Mouse (Mus musculus) myocyte (in vitro differentiated cells): ENCODE measurements around the gene Mbtps1. TPM values are rescaled to one million over a fixed set of nuclear protein-coding genes. Genes with fewer than 3 reads are reported as not detected.

ENCODE experiments used
- H3K27me3 ChIP-seq: one replicate; pipeline ENCODE4 v1.6.1; 2011; ENCODE audit not compliant: control insufficient read depth, insufficient read depth, insufficient read length
- H3K36me3 ChIP-seq: one replicate; pipeline ENCODE4 v1.6.1; 2011; ENCODE audit not compliant: control insufficient read depth, insufficient read depth
- H3K4me2 ChIP-seq: one replicate; pipeline ENCODE4 v1.6.1; 2011; ENCODE audit warnings: low read depth, control low read depth
- H3K4me3 ChIP-seq: one replicate; pipeline ENCODE4 v1.5.1; 2011; ENCODE audit warnings: mild to moderate bottlenecking, control low read depth, moderate library complexity
- H3K79me2 ChIP-seq: one replicate; pipeline ENCODE4 v1.6.1; 2011; ENCODE audit not compliant: control insufficient read depth, insufficient read depth
- H3ac ChIP-seq: one replicate; pipeline ENCODE4 v1.6.1; 2011; ENCODE audit not compliant: control insufficient read depth, insufficient read length
- CEBPB ChIP-seq: IDR thresholded peaks from 2 replicates; pipeline ENCODE4 v1.6.1; 2011; ENCODE audit warnings: mild to moderate bottlenecking, moderate library complexity; ENCODE audit not compliant: poor library complexity, insufficient read depth, severe bottlenecking
- E2F4 ChIP-seq: IDR thresholded peaks from one replicate; pipeline ENCODE4 v1.6.1; 2011; ENCODE audit warnings: mild to moderate bottlenecking, control low read depth, moderate library complexity; ENCODE audit not compliant: insufficient read depth
- MAX ChIP-seq: IDR thresholded peaks from one replicate; pipeline ENCODE4 v1.6.1; 2011; ENCODE audit warnings: low read depth, mild to moderate bottlenecking, control low read depth
- MYOD1 ChIP-seq, 3 experiments: IDR thresholded peaks; one replicate each; pipeline ENCODE4 v1.6.1; 2011; ENCODE audit warnings: control low read depth in 2 of 3, low read depth in 2 of 3, mild to moderate bottlenecking in 2 of 3, moderate library complexity in 1 of 3; ENCODE audit not compliant: insufficient read length in 2 of 3, control insufficient read depth in 1 of 3
- MYOG ChIP-seq, 3 experiments: IDR thresholded peaks; one replicate each; pipeline ENCODE4 v1.6.1; 2011; ENCODE audit warnings: control low read depth in 2 of 3, low read depth in 2 of 3, mild to moderate bottlenecking in 2 of 3; ENCODE audit not compliant: insufficient read length in 2 of 3, control insufficient read depth in 1 of 3, insufficient read depth in 1 of 3
- POLR2A ChIP-seq: IDR thresholded peaks from one replicate; pipeline ENCODE4 v1.6.1; 2011; ENCODE audit warnings: low read depth, mild to moderate bottlenecking, control low read depth, moderate library complexity; ENCODE audit not compliant: insufficient read length
- POLR2AphosphoS2 ChIP-seq: IDR thresholded peaks from one replicate; pipeline ENCODE4 v1.6.1; 2011; ENCODE audit warnings: low read depth, control low read depth; ENCODE audit not compliant: insufficient read length
- REST ChIP-seq: IDR thresholded peaks from one replicate; pipeline ENCODE4 v1.6.1; 2011; ENCODE audit warnings: mild to moderate bottlenecking, control low read depth, moderate library complexity; ENCODE audit not compliant: insufficient read depth, insufficient read length
- SRF ChIP-seq: IDR thresholded peaks from one replicate; pipeline ENCODE4 v1.6.1; 2011; ENCODE audit warnings: low read depth; ENCODE audit not compliant: control insufficient read depth, insufficient read length
- TCF12 ChIP-seq: IDR thresholded peaks from one replicate; pipeline ENCODE4 v1.6.1; 2011; ENCODE audit warnings: mild to moderate bottlenecking, control low read depth; ENCODE audit not compliant: poor library complexity, insufficient read depth, severe bottlenecking
- TCF3 ChIP-seq: IDR thresholded peaks from one replicate; pipeline ENCODE4 v1.6.1; 2011; ENCODE audit warnings: low read depth, control low read depth; ENCODE audit not compliant: insufficient read length
- USF1 ChIP-seq: IDR thresholded peaks from one replicate; pipeline ENCODE4 v1.6.1; 2011; ENCODE audit warnings: low read depth, mild to moderate bottlenecking, control low read depth, moderate library complexity
- polyA plus RNA-seq: library from polyadenylated mRNA; unstranded; fragments of >200 nt; fragmentation: generic; extraction: Trizol; gene quantifications from one replicate; pipeline ENCODE4 v1.2.1, GENCODE M21; 2012; ENCODE audit warnings: missing spikeins

Mbtps1 gene
- polyA plus RNA-seq, 1 experiment = 70.8 TPM

DNA sequence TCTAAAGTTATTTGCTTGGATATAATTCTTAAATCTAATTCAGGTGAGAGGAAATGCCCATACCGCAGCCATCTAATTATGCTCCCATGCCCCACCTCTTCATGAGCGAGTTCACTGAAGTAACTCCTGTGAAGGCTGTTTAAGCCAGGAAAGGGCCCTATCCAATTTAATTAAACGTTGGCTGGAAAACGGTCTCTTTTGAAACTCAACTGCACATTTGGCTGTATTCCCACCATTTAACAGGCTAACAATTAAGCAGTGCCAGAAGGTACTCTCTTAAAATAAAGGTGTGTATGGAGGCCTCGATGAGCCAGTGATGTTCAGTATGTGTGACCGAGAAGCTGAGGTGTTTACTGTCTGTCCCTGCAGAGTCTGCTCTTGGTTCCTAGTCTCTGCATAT is 2.7 kb downstream of the Mbtps1 start:
- TF ChIP-seq MAX (no peak), TCF12 (no peak), REST (no peak), USF1 (no peak), POLR2A (no peak), TCF3 (no peak), SRF (no peak), POLR2AphosphoS2 (no peak), MYOG (IDR thresholded peaks at IDR 0.05; ENCODE audit: control insufficient read depth in 1 of 3, insufficient read depth in 1 of 3, insufficient read length in 2 of 3, low read depth in 2 of 3) (no peak)
- peaks cover 73% of the 10 kb centered on the region for H3K79me2 ChIP-seq
- H3K27me3 ChIP-seq = no peaks in the 10 kb centered on the region
- no peak overlapping the region for H3K4me2 ChIP-seq
- H3K4me3 ChIP-seq = no peak overlapping the region
- no peak overlapping the region for H3ac ChIP-seq
- no peaks in the 10 kb centered on the region for H3K36me3 ChIP-seq

- peaks cover 100% of the 10 kb centered on the region for H3K79me2 ChIP-seq
- TF ChIP-seq TCF3 = no peak
- TF ChIP-seq TCF12 = no peak
- TF ChIP-seq USF1 = no peak
- no peak for TF ChIP-seq MYOD1 (IDR thresholded peaks at IDR 0.05; ENCODE audit: control insufficient read depth in 1 of 3, insufficient read length in 2 of 3, low read depth in 2 of 3)
- TF ChIP-seq POLR2A = no peak
- TF ChIP-seq MYOG (IDR thresholded peaks at IDR 0.05; ENCODE audit: control insufficient read depth in 1 of 3, insufficient read depth in 1 of 3, insufficient read length in 2 of 3, low read depth in 2 of 3) = no peak
- TF ChIP-seq E2F4 = no peak
- TF ChIP-seq POLR2AphosphoS2 = no peak
- no peak for TF ChIP-seq MAX
- no peak for TF ChIP-seq SRF
- no peak for TF ChIP-seq CEBPB
- no peak for TF ChIP-seq REST
- no peaks in the 10 kb centered on the region for H3K27me3 ChIP-seq
- H3K36me3 ChIP-seq = no peaks in the 10 kb centered on the region
- no peak overlapping the region for H3K4me2 ChIP-seq
- H3K4me3 ChIP-seq = no peak overlapping the region
- no peak overlapping the region for H3ac ChIP-seq
These were observed 5.6 kb downstream of the Mbtps1 start for GRCm38 (mm10) chr8:119552967-119553366.

- Histone ChIP-seq H3K4me3 (no peak overlapping the region), H3ac (no peak overlapping the region), H3K79me2 (peaks cover 65% of the 10 kb centered on the region), H3K27me3 (no peaks in the 10 kb centered on the region), H3K4me2 (peak overlapping the region; percentile 15), H3K36me3 (peaks cover 6% of the 10 kb centered on the region)
- TF ChIP-seq MYOG (IDR thresholded peaks at IDR 0.05; ENCODE audit: control insufficient read depth in 1 of 3, insufficient read depth in 1 of 3, insufficient read length in 2 of 3, low read depth in 2 of 3) = no peak
- no peak for TF ChIP-seq MYOD1 (IDR thresholded peaks at IDR 0.05; ENCODE audit: control insufficient read depth in 1 of 3, insufficient read length in 2 of 3, low read depth in 2 of 3)
- no peak for TF ChIP-seq MAX
These were observed 9.9 kb downstream of the Mbtps1 start for GRCm38 (mm10) chr8:119548560-119549113.

DNA sequence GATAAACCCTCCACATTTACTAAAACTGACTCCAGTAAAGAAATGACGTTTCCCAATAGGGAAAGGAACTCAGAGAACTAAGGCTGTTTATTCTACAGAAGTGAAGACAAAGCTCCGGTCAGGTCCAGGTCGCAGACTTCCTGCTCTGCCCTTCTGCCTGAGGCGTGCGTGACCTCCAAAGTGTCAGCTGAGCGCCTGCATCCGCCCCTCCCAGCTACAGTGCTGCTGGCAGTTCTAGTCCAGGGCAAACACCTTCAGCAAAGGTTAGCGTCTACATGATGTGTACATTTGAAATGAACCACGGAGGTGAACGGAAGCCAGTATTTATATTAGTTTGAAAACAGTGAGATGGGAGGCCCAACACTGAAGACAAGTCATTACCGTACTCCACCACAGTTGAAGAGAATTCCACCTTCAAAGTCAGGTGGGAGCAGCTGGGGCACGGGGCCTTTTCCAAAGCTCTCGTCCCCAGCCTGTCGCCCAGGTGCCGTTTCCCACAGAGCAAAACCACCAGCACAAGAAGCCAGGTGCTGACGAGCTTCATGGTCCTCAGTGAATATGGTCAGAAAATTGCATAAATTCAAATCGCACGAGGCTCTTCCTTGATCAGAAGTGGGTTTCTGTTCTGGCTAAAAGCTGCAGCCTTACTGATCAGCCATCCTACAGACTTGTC is 11.4 kb downstream of the Mbtps1 start:
- peaks cover 16% of the 10 kb centered on the region for H3K36me3 ChIP-seq
- no peak overlapping the region for H3K4me3 ChIP-seq
- no peaks in the 10 kb centered on the region for H3K27me3 ChIP-seq

DNA sequence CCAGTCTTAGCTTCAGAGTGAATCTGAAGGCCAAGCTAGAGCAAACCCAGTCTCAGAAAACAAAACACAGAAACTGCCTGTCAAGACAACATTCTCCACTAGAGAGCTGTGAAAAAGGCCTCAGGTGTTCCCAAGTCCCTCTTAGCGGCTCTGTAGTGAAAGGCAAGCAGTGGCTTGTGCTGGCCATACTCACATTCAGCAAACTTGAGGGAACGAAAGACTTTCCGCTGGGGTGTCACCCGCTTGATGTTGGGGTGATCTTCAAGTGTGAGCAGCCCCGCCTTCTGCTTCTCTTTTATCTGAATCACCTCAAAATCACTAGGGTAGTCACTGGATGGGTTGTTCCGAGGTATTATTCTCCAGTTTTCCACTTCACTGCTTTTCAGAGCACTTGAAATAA is 12.7 kb downstream of the Mbtps1 start:
- H3K4me3 ChIP-seq = no peak overlapping the region
- H3K4me2 ChIP-seq = no peak overlapping the region
- H3K36me3 ChIP-seq = peaks cover 24% of the 10 kb centered on the region
- TF ChIP-seq POLR2A (no peak), MAX (no peak), POLR2AphosphoS2 (no peak), CEBPB (no peak), MYOG (IDR thresholded peaks at IDR 0.05; ENCODE audit: control insufficient read depth in 1 of 3, insufficient read depth in 1 of 3, insufficient read length in 2 of 3, low read depth in 2 of 3) (no peak), USF1 (no peak), REST (no peak), TCF12 (no peak), TCF3 (no peak), MYOD1 (IDR thresholded peaks at IDR 0.05; ENCODE audit: control insufficient read depth in 1 of 3, insufficient read length in 2 of 3, low read depth in 2 of 3) (no peak), SRF (no peak), E2F4 (no peak)
- no peak overlapping the region for H3ac ChIP-seq
- H3K79me2 ChIP-seq = peaks cover 37% of the 10 kb centered on the region
- H3K27me3 ChIP-seq = no peaks in the 10 kb centered on the region

More for the DNA sequence above, 11.4 kb downstream of the Mbtps1 start:
- H3K79me2 ChIP-seq = peaks cover 50% of the 10 kb centered on the region
- no peak overlapping the region for H3ac ChIP-seq
- TF ChIP-seq POLR2A (no peak), POLR2AphosphoS2 (no peak), MAX (no peak), E2F4 (no peak), MYOG (IDR thresholded peaks at IDR 0.05; ENCODE audit: control insufficient read depth in 1 of 3, insufficient read depth in 1 of 3, insufficient read length in 2 of 3, low read depth in 2 of 3) (no peak), CEBPB (no peak), MYOD1 (IDR thresholded peaks at IDR 0.05; ENCODE audit: control insufficient read depth in 1 of 3, insufficient read length in 2 of 3, low read depth in 2 of 3) (no peak), SRF (no peak), USF1 (no peak), REST (no peak), TCF3 (no peak)
- no peak overlapping the region for H3K4me2 ChIP-seq
